Mouse (Mus musculus) midbrain, embryonic 12.5 days (tissue): ENCODE data around the gene Ctnna3. TPM values are rescaled to one million over a fixed set of nuclear protein-coding genes. Genes with fewer than 3 reads are reported as not detected.

Experiments used
- ATAC-seq: fragments of 200-750 bp; cut with Nextera tagmentation; 2 replicates; pipeline ENCODE4 v1.8.0; 2017; ENCODE audit warnings: low read depth, moderate TSS enrichment, moderate library complexity; ENCODE audit not compliant: low FRiP score
- H3K27ac ChIP-seq: fragments of 300-500 bp; sonication (generic); replicated peaks from 2 replicates; pipeline ENCODE4 v1.5.1; 2016; ENCODE audit warnings: mild to moderate bottlenecking
- H3K27me3 ChIP-seq: fragments of 300-500 bp; sonication (generic); 2 replicates; pipeline ENCODE4 v1.6.1; 2016; ENCODE audit warnings: mild to moderate bottlenecking
- H3K36me3 ChIP-seq: fragments of 300-500 bp; sonication (generic); 2 replicates; pipeline ENCODE4 v1.6.1; 2016
- H3K4me1 ChIP-seq: fragments of 300-500 bp; sonication (generic); 2 replicates; pipeline ENCODE4 v1.6.1; 2016
- H3K4me2 ChIP-seq: fragments of 300-500 bp; sonication (generic); replicated peaks from 2 replicates; pipeline ENCODE4 v1.6.1; 2016; ENCODE audit warnings: mild to moderate bottlenecking, moderate library complexity
- H3K4me3 ChIP-seq: fragments of 300-500 bp; sonication (generic); 2 replicates; pipeline ENCODE4 v1.5.1; 2016; ENCODE audit warnings: mild to moderate bottlenecking
- H3K9ac ChIP-seq: fragments of 300-500 bp; sonication (generic); replicated peaks from 2 replicates; pipeline ENCODE4 v1.6.1; 2016; ENCODE audit warnings: mild to moderate bottlenecking, moderate library complexity
- H3K9me3 ChIP-seq: fragments of 300-500 bp; sonication (generic); 2 replicates; pipeline ENCODE4 v1.6.1; 2016; ENCODE audit warnings: mild to moderate bottlenecking
- WGBS: fragments of 180-500 bp; shearing (Covaris S2); methylation state at CpG from one replicate; pipeline ENCODE4 v1.1.7; 2016; 5-methylcytosine and 5-hydroxymethylcytosine counted together
- polyA plus RNA-seq: library from polyadenylated mRNA; unstranded; fragments of >200 nt; fragmentation: Nextera tagmentation; extraction: Ambion mirVana; gene quantifications from 2 replicates; pipeline ENCODE4 v1.2.1, GENCODE M21; 2016

The Ctnna3 gene
- polyA plus RNA-seq, 1 experiment from 2014 or later: not detected

GRCm38 (mm10) chr10:63978969-63979368, 549.1 kb downstream of the Ctnna3 start:
- Histone ChIP-seq H3K27ac (no peak overlapping the region), H3K9ac (no peak overlapping the region), H3K4me2 (no peak overlapping the region), H3K36me3 (no peaks in the 10 kb centered on the region), H3K4me3 (no peak overlapping the region), H3K9me3 (no peaks in the 10 kb centered on the region), H3K4me1 (peaks cover 13% of the 10 kb centered on the region), H3K27me3 (no peaks in the 10 kb centered on the region)
- WGBS: 82% methylated on average over 5 of the region's 5 CpGs
- peak; percentile 42 for ATAC-seq

- Histone ChIP-seq H3K9me3 (no peaks in the 10 kb centered on the region), H3K4me1 (peaks cover 13% of the 10 kb centered on the region), H3K27me3 (no peaks in the 10 kb centered on the region), H3K36me3 (no peaks in the 10 kb centered on the region), H3K27ac (no peak overlapping the region), H3K4me2 (no peak overlapping the region), H3K4me3 (no peak overlapping the region), H3K9ac (no peak overlapping the region)
- 93% methylated on average over 2 of the region's 2 CpGs for whole genome bisulfite sequencing
- no peak for ATAC-seq
These were observed 549.5 kb downstream of the Ctnna3 start for GRCm38 (mm10) chr10:63979410-63979809.

GRCm38 (mm10) chr10:63985576-63985975, 555.7 kb downstream of the Ctnna3 start:
- WGBS: 76% methylated on average over 4 of the region's 4 CpGs
- ATAC-seq: no peak
- no peaks in the 10 kb centered on the region for H3K27me3 ChIP-seq
- no peak overlapping the region for H3K9ac ChIP-seq
- H3K27ac ChIP-seq: no peak overlapping the region
- H3K9me3 ChIP-seq: no peaks in the 10 kb centered on the region
- no peaks in the 10 kb centered on the region for H3K36me3 ChIP-seq
- H3K4me3 ChIP-seq: no peak overlapping the region
- no peaks in the 10 kb centered on the region for H3K4me1 ChIP-seq
- H3K4me2 ChIP-seq: no peak overlapping the region

GRCm38 (mm10) chr10:63994251-63994650, 564.4 kb downstream of the Ctnna3 start:
- 88% methylated on average over 5 of the region's 5 CpGs for WGBS
- H3K27me3 ChIP-seq: no peaks in the 10 kb centered on the region
- no peaks in the 10 kb centered on the region for H3K4me1 ChIP-seq
- no peak overlapping the region for H3K9ac ChIP-seq
- H3K4me2 ChIP-seq: no peak overlapping the region
- ATAC-seq: no peak
- H3K27ac ChIP-seq: no peak overlapping the region
- no peaks in the 10 kb centered on the region for H3K9me3 ChIP-seq
- H3K4me3 ChIP-seq: no peak overlapping the region
- no peaks in the 10 kb centered on the region for H3K36me3 ChIP-seq

GRCm38 (mm10) chr10:64001531-64001930, 571.6 kb downstream of the Ctnna3 start:
- H3K9ac ChIP-seq: no peak overlapping the region
- no peaks in the 10 kb centered on the region for H3K9me3 ChIP-seq
- H3K4me1 ChIP-seq: no peaks in the 10 kb centered on the region
- no peak overlapping the region for H3K27ac ChIP-seq
- WGBS: 84% methylated on average over 6 of the region's 6 CpGs
- no peaks in the 10 kb centered on the region for H3K36me3 ChIP-seq
- H3K4me3 ChIP-seq: no peak overlapping the region
- no peak overlapping the region for H3K4me2 ChIP-seq
- H3K27me3 ChIP-seq: no peaks in the 10 kb centered on the region
- ATAC-seq: no peak

- H3K27ac ChIP-seq: no peak overlapping the region
- H3K9ac ChIP-seq: no peak overlapping the region
- H3K4me1 ChIP-seq: no peaks in the 10 kb centered on the region
- H3K9me3 ChIP-seq: no peaks in the 10 kb centered on the region
- H3K27me3 ChIP-seq: no peaks in the 10 kb centered on the region
- WGBS: 82% methylated on average over 9 of the region's 9 CpGs
- H3K4me3 ChIP-seq: no peak overlapping the region
- H3K36me3 ChIP-seq: no peaks in the 10 kb centered on the region
- H3K4me2 ChIP-seq: no peak overlapping the region
- no peak for ATAC-seq
These were observed 572.1 kb downstream of the Ctnna3 start for GRCm38 (mm10) chr10:64001996-64002395.

GRCm38 (mm10) chr10:64020347-64020746, 590.4 kb downstream of the Ctnna3 start:
- Histone ChIP-seq H3K9ac (no peak overlapping the region), H3K4me2 (no peak overlapping the region), H3K27me3 (no peaks in the 10 kb centered on the region), H3K4me3 (no peak overlapping the region), H3K9me3 (no peaks in the 10 kb centered on the region), H3K4me1 (no peaks in the 10 kb centered on the region), H3K36me3 (no peaks in the 10 kb centered on the region), H3K27ac (no peak overlapping the region)
- WGBS: 97% methylated on average over 1 of the region's 1 CpGs
- no peak for ATAC-seq

GRCm38 (mm10) chr10:64023340-64023739, 593.4 kb downstream of the Ctnna3 start:
- Histone ChIP-seq H3K36me3 (no peaks in the 10 kb centered on the region), H3K4me2 (no peak overlapping the region), H3K9ac (no peak overlapping the region), H3K4me3 (no peak overlapping the region), H3K9me3 (no peaks in the 10 kb centered on the region), H3K27me3 (no peaks in the 10 kb centered on the region), H3K4me1 (no peaks in the 10 kb centered on the region), H3K27ac (no peak overlapping the region)
- WGBS: 81% methylated on average over 6 of the region's 6 CpGs
- ATAC-seq: no peak

- Histone ChIP-seq H3K9me3 (no peaks in the 10 kb centered on the region), H3K4me2 (no peak overlapping the region), H3K9ac (no peak overlapping the region), H3K4me3 (no peak overlapping the region), H3K4me1 (no peaks in the 10 kb centered on the region), H3K27me3 (no peaks in the 10 kb centered on the region), H3K36me3 (no peaks in the 10 kb centered on the region), H3K27ac (no peak overlapping the region)
- ATAC-seq: no peak
These were observed 601.0 kb downstream of the Ctnna3 start for GRCm38 (mm10) chr10:64030901-64031300.

GRCm38 (mm10) chr10:64039760-64040535, 610.0 kb downstream of the Ctnna3 start:
- 81% methylated on average over 17 of the region's 17 CpGs for WGBS
- Histone ChIP-seq H3K4me2 (no peak overlapping the region), H3K27me3 (no peaks in the 10 kb centered on the region), H3K4me3 (no peak overlapping the region), H3K9me3 (no peaks in the 10 kb centered on the region), H3K4me1 (no peaks in the 10 kb centered on the region), H3K36me3 (no peaks in the 10 kb centered on the region), H3K9ac (no peak overlapping the region), H3K27ac (no peak overlapping the region)
- ATAC-seq: no peak

GRCm38 (mm10) chr10:64041218-64041617, 611.3 kb downstream of the Ctnna3 start:
- H3K4me1 ChIP-seq: no peaks in the 10 kb centered on the region
- WGBS: 91% methylated on average over 7 of the region's 7 CpGs
- no peak overlapping the region for H3K27ac ChIP-seq
- no peaks in the 10 kb centered on the region for H3K9me3 ChIP-seq
- H3K36me3 ChIP-seq: no peaks in the 10 kb centered on the region
- H3K9ac ChIP-seq: no peak overlapping the region
- ATAC-seq: no peak
- H3K4me3 ChIP-seq: no peak overlapping the region
- H3K27me3 ChIP-seq: no peaks in the 10 kb centered on the region
- no peak overlapping the region for H3K4me2 ChIP-seq

GRCm38 (mm10) chr10:64041892-64042291, 612.0 kb downstream of the Ctnna3 start:
- no peak overlapping the region for H3K27ac ChIP-seq
- no peaks in the 10 kb centered on the region for H3K36me3 ChIP-seq
- H3K9me3 ChIP-seq: no peaks in the 10 kb centered on the region
- no peak overlapping the region for H3K4me2 ChIP-seq
- WGBS: 89% methylated on average over 11 of the region's 11 CpGs
- H3K9ac ChIP-seq: no peak overlapping the region
- H3K27me3 ChIP-seq: no peaks in the 10 kb centered on the region
- H3K4me1 ChIP-seq: no peaks in the 10 kb centered on the region
- H3K4me3 ChIP-seq: no peak overlapping the region
- no peak for ATAC-seq

- Histone ChIP-seq H3K4me3 (no peak overlapping the region), H3K9me3 (no peaks in the 10 kb centered on the region), H3K27ac (no peak overlapping the region), H3K4me1 (no peaks in the 10 kb centered on the region), H3K4me2 (no peak overlapping the region), H3K27me3 (no peaks in the 10 kb centered on the region), H3K36me3 (no peaks in the 10 kb centered on the region), H3K9ac (no peak overlapping the region)
- no peak for ATAC-seq
- WGBS: 90% methylated on average over 6 of the region's 6 CpGs
These were observed 619.3 kb downstream of the Ctnna3 start for GRCm38 (mm10) chr10:64049151-64049550.
